Mouse (Mus musculus): Measurements from ENCODE around the gene Mt4. TPM values are rescaled to one million over a fixed set of nuclear protein-coding genes. Genes with fewer than 3 reads are reported as not detected.

The Mt4 gene
- polyA plus RNA-seq, 1 experiment: not detected

GRCm38 (mm10) chr8:94179713-94180560 is 42.9 kb downstream of the Mt4 start:
- 3% methylated on average over 25 of the region's 25 CpGs for WGBS
- Histone ChIP-seq H3K4me3 (ENCODE audit: low read depth, low read length) (peak overlapping the region; percentile 72), H3K27ac (ENCODE audit: insufficient read depth, low read depth, low read length) (peak overlapping the region; percentile 84), H3K36me3 (ENCODE audit: control insufficient read depth, insufficient read depth, low read length) (no peaks in the 10 kb centered on the region), H3K27me3 (ENCODE audit: control insufficient read depth, insufficient read depth, low read length) (no peaks in the 10 kb centered on the region), H3K4me1 (ENCODE audit: control insufficient read depth, insufficient read depth, insufficient read length, low read length) (peaks cover 5% of the 10 kb centered on the region)
- TF ChIP-seq POLR2A (IDR thresholded peaks at IDR 0.05; ENCODE audit: low read depth, low read length) (no peak), CTCF (IDR thresholded peaks at IDR 0.05; ENCODE audit: extremely low read depth, insufficient read length, insufficient replicate concordance, low read depth, low read length) (no peak)

- TF ChIP-seq POLR2A (IDR thresholded peaks at IDR 0.05; ENCODE audit: low read depth, low read length) (no peak), CTCF (IDR thresholded peaks at IDR 0.05; ENCODE audit: extremely low read depth, insufficient read length, insufficient replicate concordance, low read depth, low read length) (no peak)
- Histone ChIP-seq H3K36me3 (ENCODE audit: control insufficient read depth, insufficient read depth, low read length) (no peaks in the 10 kb centered on the region), H3K27ac (ENCODE audit: insufficient read depth, low read depth, low read length) (no peak overlapping the region), H3K27me3 (ENCODE audit: control insufficient read depth, insufficient read depth, low read length) (no peaks in the 10 kb centered on the region), H3K4me1 (ENCODE audit: control insufficient read depth, insufficient read depth, insufficient read length, low read length) (peaks cover 5% of the 10 kb centered on the region), H3K4me3 (ENCODE audit: low read depth, low read length) (peak overlapping the region; percentile 72; the same call in 1 of the 2 replicates)
- 95% methylated on average over 1 of the region's 1 CpGs for WGBS
Measured at GRCm38 (mm10) chr8:94180561-94180908, 43.5 kb downstream of the Mt4 start.

GRCm38 (mm10) chr8:94182055-94182929 is 45.3 kb downstream of the Mt4 start:
- Histone ChIP-seq H3K27me3 (ENCODE audit: control insufficient read depth, insufficient read depth, low read length) (no peaks in the 10 kb centered on the region), H3K4me1 (ENCODE audit: control insufficient read depth, insufficient read depth, insufficient read length, low read length) (peaks cover 16% of the 10 kb centered on the region), H3K4me3 (ENCODE audit: low read depth, low read length) (peak overlapping the region; percentile 36; the same call in 1 of the 2 replicates), H3K27ac (ENCODE audit: insufficient read depth, low read depth, low read length) (peak overlapping the region; percentile 50), H3K36me3 (ENCODE audit: control insufficient read depth, insufficient read depth, low read length) (no peaks in the 10 kb centered on the region)
- TF ChIP-seq CTCF (IDR thresholded peaks at IDR 0.05; ENCODE audit: extremely low read depth, insufficient read length, insufficient replicate concordance, low read depth, low read length): no peak
- TF ChIP-seq POLR2A (IDR thresholded peaks at IDR 0.05; ENCODE audit: low read depth, low read length): no peak
- 29% methylated on average over 13 of the region's 13 CpGs for WGBS

- Histone ChIP-seq H3K27ac (ENCODE audit: insufficient read depth, low read depth, low read length) (peak overlapping the region; percentile 50), H3K36me3 (ENCODE audit: control insufficient read depth, insufficient read depth, low read length) (no peaks in the 10 kb centered on the region)
- under 1% methylated on average over 16 of the region's 16 CpGs for WGBS
Measured at GRCm38 (mm10) chr8:94183117-94183516, 46.1 kb downstream of the Mt4 start.

GRCm38 (mm10) chr8:94184357-94184843 is 47.4 kb downstream of the Mt4 start:
- Histone ChIP-seq H3K27ac (ENCODE audit: insufficient read depth, low read depth, low read length) (peak overlapping the region; percentile 32; the same call in 1 of the 2 replicates), H3K4me1 (ENCODE audit: control insufficient read depth, insufficient read depth, insufficient read length, low read length) (peaks cover 20% of the 10 kb centered on the region), H3K36me3 (ENCODE audit: control insufficient read depth, insufficient read depth, low read length) (no peaks in the 10 kb centered on the region), H3K4me3 (ENCODE audit: low read depth, low read length) (peak overlapping the region; percentile 4; the same call in 1 of the 2 replicates), H3K27me3 (ENCODE audit: control insufficient read depth, insufficient read depth, low read length) (no peaks in the 10 kb centered on the region)
- whole genome bisulfite sequencing: 68% methylated on average over 12 of the region's 12 CpGs
- TF ChIP-seq CTCF (IDR thresholded peaks at IDR 0.05; ENCODE audit: extremely low read depth, insufficient read length, insufficient replicate concordance, low read depth, low read length) (no peak), POLR2A (IDR thresholded peaks at IDR 0.05; ENCODE audit: low read depth, low read length) (no peak)

More at GRCm38 (mm10) chr8:94183117-94183516, 46.1 kb downstream of the Mt4 start:
- no peaks in the 10 kb centered on the region for H3K27me3 ChIP-seq (ENCODE audit: control insufficient read depth, insufficient read depth, low read length)
- peaks cover 17% of the 10 kb centered on the region for H3K4me1 ChIP-seq (ENCODE audit: control insufficient read depth, insufficient read depth, insufficient read length, low read length)
- peak overlapping the region; percentile 23 for H3K4me3 ChIP-seq (ENCODE audit: low read depth, low read length)
- TF ChIP-seq CTCF (IDR thresholded peaks at IDR 0.05; ENCODE audit: extremely low read depth, insufficient read length, insufficient replicate concordance, low read depth, low read length): peak; percentile 79
- TF ChIP-seq POLR2A (IDR thresholded peaks at IDR 0.05; ENCODE audit: low read depth, low read length): no peak; the same call in 1 of the 2 replicates

GRCm38 (mm10) chr8:94185791-94186190 is 48.8 kb downstream of the Mt4 start:
- WGBS: 47% methylated on average over 6 of the region's 6 CpGs
- Histone ChIP-seq H3K27me3 (ENCODE audit: control insufficient read depth, insufficient read depth, low read length) (no peaks in the 10 kb centered on the region), H3K36me3 (ENCODE audit: control insufficient read depth, insufficient read depth, low read length) (no peaks in the 10 kb centered on the region), H3K4me1 (ENCODE audit: control insufficient read depth, insufficient read depth, insufficient read length, low read length) (peaks cover 29% of the 10 kb centered on the region), H3K4me3 (ENCODE audit: low read depth, low read length) (no peak overlapping the region), H3K27ac (ENCODE audit: insufficient read depth, low read depth, low read length) (no peak overlapping the region)
- TF ChIP-seq CTCF (IDR thresholded peaks at IDR 0.05; ENCODE audit: extremely low read depth, insufficient read length, insufficient replicate concordance, low read depth, low read length): no peak
- TF ChIP-seq POLR2A (IDR thresholded peaks at IDR 0.05; ENCODE audit: low read depth, low read length): no peak

Data from small intestine, adult 2 months (tissue).